Mouse (Mus musculus) thymus, postnatal 10 days (tissue): ENCODE measurements around the gene Atp1a1.

Source experiments
- DNase-seq, 2 experiments: peaks; one replicate each; pipeline ENCODE4 v3.0.0; 2021; ENCODE audit warnings: low spot score in 2 of 2

Gene Atp1a1

GRCm38 (mm10) chr3:101604550-101605223, at the start of gene Atp1a1:
Gene Atp1a1 (minus strand): TSS chr3:101604684.
- peak; percentile 98 for DNase-seq

DNA sequence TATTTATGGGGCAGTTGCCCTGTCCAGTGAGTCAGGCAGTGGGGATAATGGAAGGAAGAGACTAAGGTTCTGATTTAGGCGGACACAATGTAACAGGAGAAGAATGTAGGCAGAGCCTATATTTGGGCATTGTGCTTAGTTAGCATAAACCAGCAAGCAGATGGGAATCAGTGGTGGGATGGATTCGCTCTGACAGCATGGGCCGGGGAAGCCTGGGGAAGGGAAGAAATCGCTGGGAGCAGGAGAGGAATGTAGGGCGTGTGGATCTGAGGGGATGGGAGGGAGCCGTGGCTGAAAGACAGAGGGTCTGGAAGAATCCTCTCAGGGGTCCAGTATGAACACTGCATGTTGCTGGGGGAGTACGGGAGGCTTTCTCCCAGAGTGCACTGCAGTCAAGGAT, 49.0 kb upstream of the Atp1a1 start:
- no peak for DNase-seq

DNA sequence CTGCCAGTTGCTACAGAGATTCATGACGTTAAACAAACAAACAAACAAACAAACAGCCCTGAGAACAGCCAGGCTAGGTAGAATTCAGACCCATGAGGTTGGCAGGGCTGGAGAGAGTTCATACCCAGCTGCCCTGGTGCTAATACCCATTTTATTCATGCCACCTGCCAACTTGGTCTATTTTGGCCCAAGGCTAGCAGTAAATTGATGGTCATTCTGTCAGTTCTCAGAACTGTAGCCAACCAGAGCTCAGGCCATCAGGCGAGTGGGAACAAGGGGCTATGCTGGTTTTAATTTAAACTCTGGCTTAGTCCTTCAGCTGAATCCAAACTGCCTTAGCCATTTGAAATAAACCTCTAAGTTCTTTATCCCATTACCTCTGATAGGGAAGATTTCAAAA, 48.5 kb upstream of the Atp1a1 start:
- no peak for DNase-seq

DNA sequence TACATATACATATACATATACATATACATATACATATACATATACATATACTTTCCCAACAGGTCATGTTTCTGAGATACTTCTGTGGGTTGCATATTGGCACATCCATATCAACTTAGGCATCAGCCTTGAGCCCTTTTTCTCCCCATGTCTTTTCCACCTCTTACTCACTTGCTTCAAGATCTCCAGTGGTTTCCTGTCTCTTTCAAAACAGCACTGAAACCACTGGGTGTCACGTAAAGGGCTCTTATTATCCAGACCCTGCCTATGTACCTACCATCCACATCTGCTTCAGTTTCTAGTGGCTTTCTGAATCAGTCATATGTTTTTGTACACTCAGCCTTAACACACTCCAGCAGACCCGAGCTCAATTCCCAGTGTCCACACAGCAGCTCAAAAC, 45.8 kb upstream of the Atp1a1 start:
- no peak for DNase-seq

GRCm38 (mm10) chr3:101649271-101649670, 44.8 kb upstream of the Atp1a1 start:
- no peak for DNase-seq

- peak in 1 of 2 experiments; percentile 29 for DNase-seq
Observed at GRCm38 (mm10) chr3:101648096-101648793, 43.8 kb upstream of the Atp1a1 start.

DNA sequence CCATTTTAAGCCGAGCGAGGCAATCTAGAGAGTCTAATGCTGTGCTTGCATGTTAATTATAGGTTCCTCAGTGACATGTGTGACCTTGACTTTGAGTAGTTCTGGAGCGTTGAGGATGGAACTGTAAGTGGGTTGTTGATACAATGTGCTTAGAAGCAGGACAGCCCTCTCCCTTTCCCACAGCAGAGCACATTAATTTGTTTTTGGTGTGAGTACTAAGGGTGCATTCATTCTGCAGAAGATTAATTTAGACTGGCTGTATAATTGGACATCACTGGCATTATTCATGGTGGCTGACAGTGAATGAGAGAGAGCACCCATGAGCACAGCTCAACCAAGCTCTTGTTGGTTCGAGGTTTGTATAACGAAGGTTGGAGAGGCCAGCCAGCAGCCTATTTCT, 42.3 kb upstream of the Atp1a1 start:
- no peak for DNase-seq

- DNase-seq = no peak
Observed at GRCm38 (mm10) chr3:101645569-101646106, 41.2 kb upstream of the Atp1a1 start.

- no peak for DNase-seq
Observed at GRCm38 (mm10) chr3:101644062-101644802, 39.7 kb upstream of the Atp1a1 start.

GRCm38 (mm10) chr3:101643264-101643663, 38.8 kb upstream of the Atp1a1 start:
- DNase-seq = no peak

DNA sequence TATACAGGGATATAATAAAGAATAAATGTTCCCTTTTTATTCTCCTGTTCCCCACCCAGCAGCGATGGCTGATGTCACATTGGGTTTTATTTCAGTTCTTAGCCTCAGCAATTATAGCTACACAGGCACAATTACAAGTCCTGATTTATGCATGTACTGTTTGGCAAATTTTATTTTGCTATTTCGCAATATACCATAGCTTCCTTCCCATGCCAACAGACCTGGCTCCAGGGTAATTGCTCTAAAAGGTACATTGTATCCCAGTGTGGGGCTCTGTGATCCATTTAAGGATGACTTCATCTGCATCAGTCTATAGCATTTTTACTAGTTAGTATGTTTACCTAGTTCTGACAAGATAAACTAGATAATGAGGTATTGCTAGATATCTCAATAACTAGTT, 33.7 kb upstream of the Atp1a1 start:
- DNase-seq = no peak

DNA sequence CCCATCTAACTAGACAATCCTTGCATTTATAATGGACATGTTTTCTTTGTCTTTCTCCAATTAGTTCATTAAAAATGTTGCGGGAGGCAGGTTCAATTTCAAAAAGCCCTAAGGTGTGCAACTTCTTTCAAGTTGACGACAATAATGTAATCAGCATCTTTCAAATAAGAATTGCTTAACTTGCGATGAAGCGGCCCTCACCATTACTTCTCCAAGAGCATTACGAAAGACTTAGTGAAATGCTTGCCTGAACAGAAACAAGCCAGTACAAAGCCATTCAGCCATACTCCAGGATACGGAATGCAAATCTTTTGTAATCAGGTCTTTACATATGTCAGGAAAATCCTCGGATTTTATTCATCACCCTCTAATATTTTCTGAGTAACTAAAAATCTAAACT, 32.0 kb upstream of the Atp1a1 start:
- no peak for DNase-seq

GRCm38 (mm10) chr3:101636086-101636485, 31.6 kb upstream of the Atp1a1 start:
- DNase-seq = no peak

- DNase-seq = no peak
Observed at GRCm38 (mm10) chr3:101634141-101634900, 29.8 kb upstream of the Atp1a1 start.

DNA sequence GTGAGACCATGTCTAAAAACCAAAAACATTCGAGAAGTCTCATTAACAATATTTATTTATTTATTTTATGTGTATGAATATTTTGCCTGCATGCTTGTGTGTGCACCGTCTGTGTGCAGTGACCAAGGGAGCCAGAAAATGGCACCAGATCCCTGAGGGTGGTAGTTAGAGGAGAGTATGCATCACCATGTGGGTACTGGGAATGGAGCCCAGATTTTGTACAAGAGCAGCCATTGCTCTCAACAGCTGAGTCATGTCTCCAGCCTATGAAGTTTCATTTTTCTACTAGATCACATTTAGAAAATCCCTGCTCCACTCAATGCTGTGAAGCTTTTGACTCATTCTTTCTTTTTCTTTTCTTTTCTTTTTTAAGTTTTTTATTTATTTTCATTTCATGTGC, 23.8 kb upstream of the Atp1a1 start:
- DNase-seq = no peak

DNA sequence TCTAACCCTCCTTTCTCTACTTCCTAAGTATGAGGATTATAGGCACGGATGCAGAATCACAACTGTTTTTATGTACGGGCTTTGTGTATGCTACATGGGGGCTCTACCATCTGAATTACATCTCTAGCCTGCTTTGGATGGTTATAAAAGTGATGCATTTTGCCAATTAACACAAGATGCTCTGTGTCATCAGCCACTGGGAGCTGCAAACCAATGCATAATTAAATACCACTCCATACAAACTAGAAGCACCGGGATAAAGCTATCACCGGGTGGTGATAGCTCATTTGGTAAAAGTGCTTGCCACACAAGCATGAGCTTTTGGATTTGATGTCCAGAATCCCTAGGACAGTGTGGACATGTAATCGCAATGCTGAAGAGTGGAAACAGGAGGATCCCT, 19.8 kb upstream of the Atp1a1 start:
- DNase-seq = no peak

DNA sequence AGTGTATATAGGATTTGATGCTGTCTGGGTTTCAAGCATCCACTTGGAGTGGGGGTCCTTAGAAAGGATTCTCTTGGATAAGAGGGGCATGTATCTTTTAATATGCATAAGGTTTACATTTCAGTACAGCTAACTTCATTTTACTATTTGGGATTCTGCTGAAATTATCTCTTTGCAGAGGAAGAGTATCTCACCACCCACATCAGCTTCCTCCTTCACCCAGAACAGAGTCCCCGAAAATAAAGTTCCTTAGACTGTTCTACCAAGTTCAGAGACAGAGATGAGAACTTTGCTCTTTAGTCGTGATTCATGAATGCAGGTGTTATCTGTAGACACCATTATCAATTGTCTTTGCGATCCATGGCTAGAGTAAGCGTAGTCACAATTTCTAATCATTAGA, 14.5 kb upstream of the Atp1a1 start:
- DNase-seq = no peak

DNA sequence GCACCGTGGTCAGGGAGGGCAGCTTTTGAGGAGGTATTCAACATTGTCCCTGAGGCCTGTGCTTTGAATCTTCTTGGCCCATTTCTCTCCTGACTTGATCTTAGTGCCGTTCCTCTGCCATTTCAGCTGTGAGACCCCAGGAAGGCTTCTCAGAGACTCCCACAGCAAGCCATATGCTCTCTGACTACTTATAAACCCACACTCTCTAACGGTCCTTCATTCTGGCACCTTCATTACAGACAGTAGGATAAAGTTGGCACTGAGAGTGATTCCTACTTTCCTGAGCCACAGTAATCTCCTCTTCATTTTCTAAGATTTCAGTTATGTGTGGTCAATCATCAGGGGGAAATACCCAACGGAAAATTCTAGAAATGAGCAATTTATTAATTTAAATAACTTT, 14.0 kb upstream of the Atp1a1 start:
- no peak for DNase-seq

DNA sequence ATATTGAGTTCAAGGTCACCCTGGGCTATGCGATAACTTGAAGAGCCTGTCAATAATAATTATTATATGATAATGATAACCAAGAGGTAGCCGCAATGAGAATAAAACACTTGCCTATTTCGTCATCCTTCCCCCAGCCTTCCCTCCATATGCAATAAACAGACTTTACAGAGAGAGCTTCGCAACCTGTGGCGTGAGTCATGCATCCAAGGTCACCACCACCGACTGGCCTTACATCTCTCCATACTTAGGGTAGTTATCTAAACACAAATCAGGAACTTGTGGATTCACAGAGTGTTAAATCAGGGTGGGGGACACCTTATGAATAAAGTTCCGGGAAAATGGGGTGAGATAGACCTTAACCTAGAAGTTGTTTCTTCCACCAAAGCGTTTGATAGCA, 13.0 kb upstream of the Atp1a1 start:
- no peak for DNase-seq

DNA sequence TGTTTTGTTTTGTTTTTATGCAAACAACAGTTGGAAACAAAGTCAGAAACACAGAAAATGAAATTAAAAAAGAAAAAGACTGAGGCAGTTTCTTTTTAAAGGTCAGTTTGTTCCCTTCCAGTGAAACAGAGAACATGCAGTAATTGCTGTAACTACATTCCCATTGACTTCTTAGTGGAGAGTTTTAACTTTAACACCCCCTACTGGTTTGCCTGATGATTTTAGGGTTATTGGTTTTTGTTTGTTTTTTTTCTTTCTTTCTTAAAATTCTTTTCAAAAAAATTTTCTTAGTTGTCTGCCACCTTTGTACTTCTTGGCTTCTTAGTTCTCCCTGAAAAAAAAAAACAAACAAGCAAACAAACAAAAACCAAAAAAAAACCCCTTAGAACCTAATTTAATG, 12.5 kb upstream of the Atp1a1 start:
- DNase-seq = no peak

GRCm38 (mm10) chr3:101615856-101616255, 11.4 kb upstream of the Atp1a1 start:
- DNase-seq = no peak
